Mouse (Mus musculus): ENCODE measurements at regions not wholly inside any gene's neighbourhood (a gene's known extent, or its start where the extent isn't known, plus 50 kb on each side); places are given as distances from the start of the nearest gene placed in this dataset.

DNA sequence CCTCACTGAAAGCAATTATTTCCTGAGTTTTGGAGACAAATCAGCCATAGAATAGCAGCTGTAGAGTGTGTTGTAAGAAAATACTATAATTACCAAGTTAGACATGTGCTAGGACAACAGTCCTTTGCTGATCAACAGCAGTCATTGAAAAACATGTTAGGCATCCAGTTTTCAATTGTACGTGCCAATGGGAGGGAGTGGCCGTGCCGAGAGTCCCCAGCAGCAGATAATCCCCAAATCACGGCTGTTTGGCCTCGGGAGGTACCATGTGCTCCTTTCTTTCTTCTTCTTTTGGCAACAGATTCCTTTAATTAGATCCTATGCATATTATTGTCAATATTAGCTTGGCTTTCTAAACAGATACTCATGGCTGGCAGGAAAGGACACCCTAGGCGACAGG is 88.4 kb upstream of the Meis1 start:
- H3K4me1 ChIP-seq (replicated peaks; ENCODE audit: low read depth, low read length): 0 out of 2 replicates have a peak, but pooled peaks cover 4% of the 10 kb centered on the region
- peaks cover under 1% of the 10 kb centered on the region; the same call in 1 of the 2 replicates for H3K27me3 ChIP-seq (ENCODE audit: insufficient read depth, low read length)
- TF ChIP-seq CTCF (conservative IDR thresholded peaks at IDR 0.05; ENCODE audit: low read length) (no peak), POU5F1 (IDR thresholded peaks at IDR 0.05; ENCODE audit: borderline replicate concordance, low read length) (no peak)
- peaks cover 11% of the 10 kb centered on the region for H3K9me3 ChIP-seq (ENCODE audit: low read length)
- no peak overlapping the region for H3K4me3 ChIP-seq (replicated peaks; ENCODE audit: low read length)
- H3K36me3 ChIP-seq (ENCODE audit: insufficient read depth, low read length): no peaks in the 10 kb centered on the region

DNA sequence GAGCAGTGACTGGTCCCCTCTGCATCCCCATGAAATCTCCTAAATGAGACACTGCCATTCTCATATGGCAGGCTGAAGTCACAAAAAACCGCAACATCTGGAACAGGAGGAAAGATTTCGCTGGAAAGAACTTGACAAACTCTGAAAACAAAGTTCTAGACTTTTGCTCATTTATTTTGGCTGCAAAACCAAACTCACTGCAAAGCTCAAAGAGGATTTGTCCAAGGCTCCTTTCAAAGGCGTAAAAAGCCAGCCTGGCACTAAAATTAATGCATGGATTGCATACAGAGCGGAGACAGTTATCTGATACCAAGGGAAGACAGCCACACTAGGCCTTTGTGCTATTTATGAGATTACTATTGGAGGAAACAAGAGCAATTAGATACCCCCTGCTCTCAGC is 90.3 kb upstream of the Meis1 start:
- H3K9me3 ChIP-seq (ENCODE audit: low read length): peaks cover 11% of the 10 kb centered on the region
- no peaks in the 10 kb centered on the region; the same call in 1 of the 2 replicates for H3K27me3 ChIP-seq (ENCODE audit: insufficient read depth, low read length)
- no peak overlapping the region for H3K4me3 ChIP-seq (replicated peaks; ENCODE audit: low read length)
- H3K4me1 ChIP-seq (replicated peaks; ENCODE audit: low read depth, low read length): no peaks in the 10 kb centered on the region
- no peaks in the 10 kb centered on the region for H3K36me3 ChIP-seq (ENCODE audit: insufficient read depth, low read length)
- TF ChIP-seq NANOG (IDR thresholded peaks at IDR 0.05; ENCODE audit: borderline replicate concordance, low read length) (no peak), CTCF (conservative IDR thresholded peaks at IDR 0.05; ENCODE audit: low read length) (no peak), POU5F1 (IDR thresholded peaks at IDR 0.05; ENCODE audit: borderline replicate concordance, low read length) (no peak)

GRCm38 (mm10) chr11:19111916-19112575 is 93.3 kb upstream of the Meis1 start:
- TF ChIP-seq CTCF (conservative IDR thresholded peaks at IDR 0.05; ENCODE audit: low read length): no peak
- no peak for TF ChIP-seq NANOG (IDR thresholded peaks at IDR 0.05; ENCODE audit: borderline replicate concordance, low read length)
- TF ChIP-seq POU5F1 (IDR thresholded peaks at IDR 0.05; ENCODE audit: borderline replicate concordance, low read length): no peak
- Histone ChIP-seq H3K4me3 (replicated peaks; ENCODE audit: low read length) (no peak overlapping the region), H3K4me1 (replicated peaks; ENCODE audit: low read depth, low read length) (no peaks in the 10 kb centered on the region)

GRCm38 (mm10) chr11:19117121-19117520 is 98.3 kb upstream of the Meis1 start:
- H3K36me3 ChIP-seq (ENCODE audit: insufficient read depth, low read length): no peaks in the 10 kb centered on the region
- H3K27me3 ChIP-seq (ENCODE audit: insufficient read depth, low read length): no peaks in the 10 kb centered on the region; the same call in 1 of the 2 replicates
- no peaks in the 10 kb centered on the region for H3K4me1 ChIP-seq (replicated peaks; ENCODE audit: low read depth, low read length)
- H3K4me3 ChIP-seq (replicated peaks; ENCODE audit: low read length): no peak overlapping the region
- H3K9me3 ChIP-seq (ENCODE audit: low read length): no peaks in the 10 kb centered on the region
- TF ChIP-seq CTCF (conservative IDR thresholded peaks at IDR 0.05; ENCODE audit: low read length): no peak
- no peak for TF ChIP-seq NANOG (IDR thresholded peaks at IDR 0.05; ENCODE audit: borderline replicate concordance, low read length)
- TF ChIP-seq POU5F1 (IDR thresholded peaks at IDR 0.05; ENCODE audit: borderline replicate concordance, low read length): no peak

More at GRCm38 (mm10) chr11:19111916-19112575, 93.3 kb upstream of the Meis1 start:
- Histone ChIP-seq H3K9me3 (ENCODE audit: low read length) (peaks cover 10% of the 10 kb centered on the region), H3K36me3 (ENCODE audit: insufficient read depth, low read length) (no peaks in the 10 kb centered on the region), H3K27me3 (ENCODE audit: insufficient read depth, low read length) (no peaks in the 10 kb centered on the region; the same call in 1 of the 2 replicates)

GRCm38 (mm10) chr11:19118258-19118657 is 99.5 kb upstream of the Meis1 start:
- Histone ChIP-seq H3K4me3 (replicated peaks; ENCODE audit: low read length) (no peak overlapping the region), H3K4me1 (replicated peaks; ENCODE audit: low read depth, low read length) (no peaks in the 10 kb centered on the region), H3K9me3 (ENCODE audit: low read length) (no peaks in the 10 kb centered on the region), H3K27me3 (ENCODE audit: insufficient read depth, low read length) (no peaks in the 10 kb centered on the region; the same call in 1 of the 2 replicates), H3K36me3 (ENCODE audit: insufficient read depth, low read length) (no peaks in the 10 kb centered on the region)
- TF ChIP-seq NANOG (IDR thresholded peaks at IDR 0.05; ENCODE audit: borderline replicate concordance, low read length): no peak
- TF ChIP-seq POU5F1 (IDR thresholded peaks at IDR 0.05; ENCODE audit: borderline replicate concordance, low read length): no peak
- TF ChIP-seq CTCF (conservative IDR thresholded peaks at IDR 0.05; ENCODE audit: low read length): no peak

GRCm38 (mm10) chr11:19119927-19120827 is 101.4 kb upstream of the Meis1 start:
- Histone ChIP-seq H3K4me3 (replicated peaks; ENCODE audit: low read length) (no peak overlapping the region), H3K9me3 (ENCODE audit: low read length) (no peaks in the 10 kb centered on the region), H3K36me3 (ENCODE audit: insufficient read depth, low read length) (no peaks in the 10 kb centered on the region), H3K27me3 (ENCODE audit: insufficient read depth, low read length) (no peaks in the 10 kb centered on the region), H3K4me1 (replicated peaks; ENCODE audit: low read depth, low read length) (no peaks in the 10 kb centered on the region)
- TF ChIP-seq CTCF (conservative IDR thresholded peaks at IDR 0.05; ENCODE audit: low read length) (no peak), POU5F1 (IDR thresholded peaks at IDR 0.05; ENCODE audit: borderline replicate concordance, low read length) (no peak), NANOG (IDR thresholded peaks at IDR 0.05; ENCODE audit: borderline replicate concordance, low read length) (no peak)

- Histone ChIP-seq H3K36me3 (ENCODE audit: insufficient read depth, low read length) (no peaks in the 10 kb centered on the region), H3K27me3 (ENCODE audit: insufficient read depth, low read length) (no peaks in the 10 kb centered on the region), H3K4me3 (replicated peaks; ENCODE audit: low read length) (no peak overlapping the region), H3K9me3 (ENCODE audit: low read length) (peaks cover 1% of the 10 kb centered on the region; the same call in 1 of the 2 replicates), H3K4me1 (replicated peaks; ENCODE audit: low read depth, low read length) (no peaks in the 10 kb centered on the region)
- TF ChIP-seq CTCF (conservative IDR thresholded peaks at IDR 0.05; ENCODE audit: low read length): no peak
- TF ChIP-seq POU5F1 (IDR thresholded peaks at IDR 0.05; ENCODE audit: borderline replicate concordance, low read length): no peak
- no peak for TF ChIP-seq NANOG (IDR thresholded peaks at IDR 0.05; ENCODE audit: borderline replicate concordance, low read length)
Observed at GRCm38 (mm10) chr11:19120871-19121270, 102.1 kb upstream of the Meis1 start.

- TF ChIP-seq NANOG (IDR thresholded peaks at IDR 0.05; ENCODE audit: borderline replicate concordance, low read length) (no peak), CTCF (conservative IDR thresholded peaks at IDR 0.05; ENCODE audit: low read length) (no peak), POU5F1 (IDR thresholded peaks at IDR 0.05; ENCODE audit: borderline replicate concordance, low read length) (no peak)
- Histone ChIP-seq H3K4me1 (replicated peaks; ENCODE audit: low read depth, low read length) (no peaks in the 10 kb centered on the region), H3K4me3 (replicated peaks; ENCODE audit: low read length) (no peak overlapping the region), H3K36me3 (ENCODE audit: insufficient read depth, low read length) (no peaks in the 10 kb centered on the region), H3K27me3 (ENCODE audit: insufficient read depth, low read length) (no peaks in the 10 kb centered on the region), H3K9me3 (ENCODE audit: low read length) (no peaks in the 10 kb centered on the region)
Observed at GRCm38 (mm10) chr11:19135375-19136050, 116.7 kb upstream of the Meis1 start.

Measured in E14TG2a.4 (cell line).